Mouse (Mus musculus): ENCODE measurements around the gene Mpped2.

GRCm38 (mm10) chr2:106772643-106773042 is 79.6 kb downstream of the Mpped2 start:
- TF ChIP-seq CTCF (IDR thresholded peaks at IDR 0.05; ENCODE audit: low read depth) (no peak), EP300 (IDR thresholded peaks at IDR 0.05; ENCODE audit: low read depth) (no peak)
